Mouse (Mus musculus) megakaryocyte, adult 5-6 weeks (primary cell): ENCODE data around the gene Dmbx1. TPM values are rescaled to one million over a fixed set of nuclear protein-coding genes. Genes with fewer than 3 reads are reported as not detected.

ENCODE experiments used
- ATAC-seq: 2 replicates; pipeline ENCODE4 v1.8.0; 2016; ENCODE audit warnings: mild to moderate bottlenecking, inconsistent platforms; ENCODE audit not compliant: poor library complexity, severe bottlenecking
- total RNA-seq, 2 experiments: library from RNA; stranded (forward) in 1 of 2; stranded (reverse) in 1 of 2; fragments of 153-499, 151-499 nt in 1 of 2; fragments of 221-1000, 200-1000 nt in 1 of 2; gene quantifications; 2 replicates each; pipeline versions ENCODE4 v1.2.3 to v1.2.4; 2015 to 2017

The Dmbx1 gene
- total RNA-seq (2015) (not detected in 2 replicates), total RNA-seq (2017) (not detected in 2 replicates)

- no peak for ATAC-seq
These were observed at the start of gene Dmbx1 for GRCm38 (mm10) chr4:115939295-115940102. Gene Dmbx1, minus strand, starts transcription at chr4:115939926.

GRCm38 (mm10) chr4:115989382-115989781, 49.7 kb upstream of the Dmbx1 start:
- ATAC-seq, result no peak

GRCm38 (mm10) chr4:115987858-115988530, 48.3 kb upstream of the Dmbx1 start:
- no peak for ATAC-seq

- ATAC-seq, result no peak
These were observed 47.7 kb upstream of the Dmbx1 start for GRCm38 (mm10) chr4:115987436-115987835.

GRCm38 (mm10) chr4:115984967-115985366, 45.2 kb upstream of the Dmbx1 start:
- peak; percentile 43 for ATAC-seq

DNA sequence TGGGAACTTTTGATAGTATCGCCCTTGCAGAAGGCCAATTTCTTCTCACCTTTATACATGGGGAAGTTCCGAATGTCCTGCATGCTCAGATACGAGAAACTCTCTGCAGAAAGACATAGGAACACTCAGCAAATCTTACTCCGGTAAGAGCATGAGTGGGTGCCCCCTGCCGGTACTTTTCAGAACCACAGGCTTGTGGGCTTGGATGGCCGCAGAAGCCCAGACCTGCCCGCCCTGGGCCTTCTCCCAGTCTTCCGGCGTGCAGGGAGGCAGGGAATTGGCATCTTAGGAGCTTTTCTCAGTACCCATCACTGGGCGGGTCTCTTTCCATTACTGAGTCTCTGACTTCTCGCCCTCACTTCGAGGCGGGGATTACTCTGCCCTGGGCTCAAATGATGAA, 44.4 kb upstream of the Dmbx1 start:
- ATAC-seq, result peak; percentile 82

- ATAC-seq, result peak; percentile 83
These were observed 41.0 kb upstream of the Dmbx1 start for GRCm38 (mm10) chr4:115980676-115981075.

- ATAC-seq, result no peak
These were observed 39.7 kb upstream of the Dmbx1 start for GRCm38 (mm10) chr4:115979437-115979836.

DNA sequence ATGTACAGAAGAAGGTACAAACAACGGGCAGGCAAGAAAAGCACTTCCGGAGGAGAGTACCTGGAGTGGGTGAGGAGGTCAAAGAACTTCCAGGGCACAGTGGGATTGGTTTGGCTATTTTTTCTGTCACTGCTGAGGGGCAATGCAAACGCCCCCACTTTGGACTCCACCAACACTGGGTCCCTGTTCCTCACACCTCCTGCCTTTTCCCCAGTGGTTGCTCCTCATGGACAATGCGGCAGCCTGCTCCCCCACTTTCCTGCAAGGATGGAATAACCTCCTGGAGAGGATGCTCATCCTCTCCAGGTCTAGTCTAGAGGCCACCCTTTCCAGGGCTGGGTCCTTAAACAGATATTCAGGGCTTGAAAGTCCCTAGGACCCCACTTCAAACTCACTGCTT, 39.2 kb upstream of the Dmbx1 start:
- no peak for ATAC-seq

DNA sequence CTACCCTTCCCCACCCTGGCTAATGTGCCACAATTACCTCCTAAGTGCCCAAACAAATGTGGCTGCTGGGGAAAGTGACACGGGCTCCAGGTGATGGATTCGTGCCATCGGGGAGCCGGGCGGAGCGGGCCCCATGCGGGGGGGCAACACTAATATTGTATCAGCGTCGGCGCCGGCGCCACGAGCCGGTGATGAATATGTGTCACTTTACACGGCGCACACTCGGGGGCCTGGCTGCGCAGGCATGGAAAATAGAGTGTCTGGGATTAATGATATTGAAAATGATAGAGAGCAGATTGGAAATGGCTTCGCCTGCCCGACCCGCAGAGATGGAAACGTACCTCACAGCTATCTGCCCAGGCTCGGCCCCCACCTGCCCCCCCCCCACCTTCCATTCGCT, 32.8 kb upstream of the Dmbx1 start:
- ATAC-seq, result no peak

DNA sequence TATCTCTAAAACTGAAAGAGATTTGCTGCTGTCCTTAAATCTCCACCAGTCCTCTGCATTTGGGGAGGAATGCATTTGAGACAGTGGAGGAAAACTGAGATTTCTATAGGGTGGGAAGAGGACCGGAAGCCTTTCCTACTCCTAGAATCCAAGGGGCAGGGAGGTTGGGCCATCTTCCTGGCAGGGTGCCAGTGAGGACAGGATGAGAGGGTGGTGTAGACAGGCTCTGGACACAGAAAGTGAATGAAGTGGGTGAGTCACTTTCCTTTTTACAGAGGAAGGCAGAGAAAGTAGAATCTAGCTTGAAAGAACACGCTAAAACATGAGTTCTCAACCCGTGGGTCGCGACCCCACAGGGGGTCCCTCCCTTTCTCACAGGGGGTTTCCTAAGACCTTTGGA, 24.7 kb upstream of the Dmbx1 start:
- no peak for ATAC-seq

- ATAC-seq, result no peak
These were observed 24.0 kb upstream of the Dmbx1 start for GRCm38 (mm10) chr4:115963751-115964150.

- peak; percentile 38; the same call in 1 of the 2 replicates for ATAC-seq
These were observed 23.1 kb upstream of the Dmbx1 start for GRCm38 (mm10) chr4:115962671-115963412.

DNA sequence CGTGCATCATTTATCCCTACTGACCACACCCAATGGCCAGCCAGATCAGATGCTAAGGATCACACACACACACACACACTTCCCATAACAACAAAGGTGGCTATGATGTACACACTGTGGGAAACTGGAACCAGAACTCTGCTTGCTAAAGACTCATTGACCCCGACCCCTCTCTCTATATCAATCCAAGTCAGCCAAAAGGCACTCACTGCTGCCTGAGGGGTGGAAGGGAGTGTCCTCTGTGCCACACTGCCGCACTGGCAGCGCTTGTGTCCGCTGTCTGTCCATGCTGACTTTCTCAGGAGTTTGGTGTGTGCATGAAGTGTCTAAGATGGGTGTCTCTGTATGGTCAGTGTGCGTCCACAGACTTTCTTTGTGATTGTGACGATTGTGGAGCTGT, 22.3 kb upstream of the Dmbx1 start:
- ATAC-seq, result no peak

- ATAC-seq, result no peak
These were observed 19.8 kb upstream of the Dmbx1 start for GRCm38 (mm10) chr4:115959546-115959945.

GRCm38 (mm10) chr4:115955494-115955775, 15.7 kb upstream of the Dmbx1 start:
- no peak for ATAC-seq

DNA sequence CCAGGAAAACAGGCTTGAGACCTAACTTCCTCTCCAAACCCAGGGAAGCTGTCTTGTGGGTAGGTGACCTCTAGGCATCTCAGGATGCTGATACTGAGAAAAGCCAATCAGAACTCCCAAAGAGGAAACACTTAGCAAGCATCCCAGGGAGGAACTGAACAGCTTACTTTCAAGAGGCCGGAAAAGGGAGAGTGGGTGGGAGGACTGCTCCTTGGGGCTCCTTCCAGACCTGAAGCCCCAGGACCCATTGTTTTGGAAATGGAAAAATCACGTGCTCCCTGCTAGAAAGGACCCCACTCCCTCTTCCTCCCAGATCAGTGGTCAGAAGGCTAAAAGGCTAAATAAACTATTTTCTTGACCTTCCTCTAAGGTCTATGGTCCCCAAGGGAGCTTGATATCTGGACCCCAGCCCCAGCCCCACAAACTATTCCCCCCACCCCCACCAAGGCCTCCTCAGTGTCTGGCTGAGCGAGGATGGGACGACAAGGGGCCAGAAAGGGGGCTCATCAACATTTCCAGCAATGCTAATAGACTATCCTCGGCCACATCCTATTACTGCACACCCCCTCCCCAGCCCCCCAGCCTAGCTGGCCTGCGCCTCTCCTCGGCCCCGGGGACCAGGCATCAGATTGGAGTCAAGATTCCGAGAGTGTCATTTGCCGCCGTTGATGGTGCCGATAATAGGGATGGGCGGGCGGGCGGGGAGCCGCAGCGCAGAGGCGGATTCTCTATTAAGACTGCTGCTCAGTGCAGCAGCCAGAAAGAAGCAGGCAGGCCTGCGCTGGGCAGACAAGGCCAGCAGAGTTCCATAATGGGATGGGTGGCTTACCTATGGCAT, 15.1 kb upstream of the Dmbx1 start:
- ATAC-seq, result no peak

DNA sequence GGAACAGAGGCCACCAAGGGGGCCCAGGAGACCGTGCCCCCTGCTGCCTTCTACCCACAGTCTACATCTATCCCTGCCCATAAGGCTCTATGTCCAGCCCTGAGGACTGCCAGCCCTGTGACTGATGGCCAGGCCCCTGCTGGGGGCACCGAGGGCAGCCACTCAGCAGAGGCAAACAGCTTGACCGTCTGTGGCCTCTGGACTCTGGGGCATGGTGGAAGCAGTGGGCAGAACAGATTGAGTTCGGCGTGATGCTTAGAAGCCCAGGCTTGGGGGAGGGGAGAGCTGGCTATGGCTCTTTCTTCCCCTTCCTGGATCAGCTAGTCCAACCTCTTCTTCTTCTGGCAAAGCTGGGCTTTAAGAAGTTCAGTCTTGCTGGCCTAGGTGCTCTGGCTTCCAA, 13.8 kb upstream of the Dmbx1 start:
- no peak for ATAC-seq

- ATAC-seq, result peak; percentile 77
These were observed 13.0 kb upstream of the Dmbx1 start for GRCm38 (mm10) chr4:115952758-115953157.

DNA sequence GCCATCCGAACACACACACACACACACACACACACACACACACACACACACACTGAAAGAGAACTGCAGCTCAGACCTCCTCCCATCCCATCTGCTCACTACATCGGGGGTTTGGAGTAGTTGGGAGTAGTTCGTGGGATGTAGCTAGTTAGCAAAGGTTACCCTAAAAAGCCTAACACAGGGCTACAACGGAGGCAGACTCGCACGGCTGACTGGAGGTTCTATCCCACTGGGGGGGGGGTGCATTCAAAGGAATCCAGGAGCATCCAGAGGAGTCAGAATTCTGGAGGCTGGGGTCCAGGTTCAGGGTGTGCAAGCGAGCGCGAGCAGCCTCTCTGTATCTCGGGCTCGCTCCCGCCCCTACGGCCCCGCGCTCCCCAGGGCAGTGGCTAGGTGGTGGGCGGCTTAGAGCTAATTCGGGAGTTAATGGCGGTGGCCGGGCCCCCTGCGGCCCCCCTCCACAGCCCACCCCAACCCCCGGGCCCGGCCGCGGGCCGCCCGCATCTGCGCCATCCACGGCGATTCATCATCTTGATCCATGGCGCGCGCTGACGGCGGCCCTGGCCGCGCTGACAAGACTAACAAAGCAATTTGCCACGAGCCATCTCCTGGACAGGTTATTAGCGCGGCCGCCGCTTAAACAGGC, 4.1 kb upstream of the Dmbx1 start:
- ATAC-seq, result no peak
